Mouse (Mus musculus): Measurements from ENCODE around the gene Rbm14. TPM values are rescaled to one million over a fixed set of nuclear protein-coding genes. Genes with fewer than 3 reads are reported as not detected.

Gene Rbm14
- total RNA-seq (2014; rRNA removed; ENCODE audit: low replicate concordance) = 25.3 and 28.1 TPM in 2 replicates
- 21.2 and 24.9 TPM in 2 replicates for polyA plus RNA-seq (2015; fragmentation: Nextera tagmentation; extraction: Ambion mirVana)

- WGBS = under 1% methylated on average over 83 of the region's 83 CpGs
- ATAC-seq (ENCODE audit: insufficient read depth, low read depth) = peak; percentile 98
- peak; percentile 99 for DNase-seq (ENCODE audit: low spot score)
- peak within 1 kb of the TSS; percentile 70 for H3K9ac ChIP-seq (replicated peaks; ENCODE audit: low read depth, low read length)
- H3K27me3 ChIP-seq (ENCODE audit: control insufficient read depth, insufficient read depth, low read length) = no peaks in the 10 kb centered on the region
- TF ChIP-seq EP300 (IDR thresholded peaks at IDR 0.05; ENCODE audit: low read depth) (peak; percentile 24; the same call in 1 of the 2 replicates), CTCF (IDR thresholded peaks at IDR 0.05; ENCODE audit: low read depth) (no peak)
- H3K36me3 ChIP-seq (replicated peaks; ENCODE audit: control insufficient read depth, insufficient read depth, low read length) = no peaks in the 10 kb centered on the region
- H3K4me3 ChIP-seq (ENCODE audit: low read depth, low read length) = peak within 1 kb of the TSS; percentile 77
- peak within 1 kb of the TSS; percentile 99 for H3K4me2 ChIP-seq (ENCODE audit: low read depth, low read length)
- no peaks in the 10 kb centered on the region for H3K9me3 ChIP-seq (replicated peaks; ENCODE audit: control insufficient read depth, low read length)
- H3K27ac ChIP-seq (ENCODE audit: low read depth) = peak within 1 kb of the TSS; percentile 93
- peaks cover 18% of the 10 kb centered on the region; the same call in 1 of the 2 replicates for H3K4me1 ChIP-seq (ENCODE audit: control insufficient read depth, insufficient read depth)
Measured at GRCm38 (mm10) chr19:4811063-4811908, at the start of gene Rbm14, which contains the start of gene Gm21992. Gene Rbm14, minus strand, starts transcription at chr19:4811634. Gene Gm21992, minus strand, starts transcription at chr19:4811612.

- ATAC-seq (ENCODE audit: insufficient read depth, low read depth) = no peak
- WGBS = 33% methylated on average over 6 of the region's 6 CpGs
- TF ChIP-seq EP300 (IDR thresholded peaks at IDR 0.05; ENCODE audit: low read depth) (no peak), CTCF (IDR thresholded peaks at IDR 0.05; ENCODE audit: low read depth) (no peak)
Measured at GRCm38 (mm10) chr19:4859081-4859480, 47.6 kb upstream of the Rbm14 start.

GRCm38 (mm10) chr19:4855951-4856350 lies 44.5 kb upstream of the Rbm14 start:
- Histone ChIP-seq H3K4me3 (ENCODE audit: low read depth, low read length) (peak overlapping the region; percentile 56; the same call in 1 of the 2 replicates), H3K27me3 (ENCODE audit: control insufficient read depth, insufficient read depth, low read length) (no peaks in the 10 kb centered on the region), H3K27ac (ENCODE audit: low read depth) (no peak overlapping the region), H3K4me2 (ENCODE audit: low read depth, low read length) (peak overlapping the region; percentile 95), H3K4me1 (ENCODE audit: control insufficient read depth, insufficient read depth) (0 out of 2 replicates have a peak, but pooled peaks cover 6% of the 10 kb centered on the region), H3K9ac (replicated peaks; ENCODE audit: low read depth, low read length) (no peak overlapping the region), H3K36me3 (replicated peaks; ENCODE audit: control insufficient read depth, insufficient read depth, low read length) (no peaks in the 10 kb centered on the region; the same call in 1 of the 2 replicates), H3K9me3 (replicated peaks; ENCODE audit: control insufficient read depth, low read length) (no peaks in the 10 kb centered on the region)
- no peak for DNase-seq (ENCODE audit: low spot score)
- no peak for ATAC-seq (ENCODE audit: insufficient read depth, low read depth)
- TF ChIP-seq CTCF (IDR thresholded peaks at IDR 0.05; ENCODE audit: low read depth) (no peak), EP300 (IDR thresholded peaks at IDR 0.05; ENCODE audit: low read depth) (no peak)
- WGBS = 80% methylated on average over 4 of the region's 4 CpGs

More at GRCm38 (mm10) chr19:4859081-4859480, 47.6 kb upstream of the Rbm14 start:
- Histone ChIP-seq H3K4me2 (ENCODE audit: low read depth, low read length) (no peak overlapping the region), H3K4me3 (ENCODE audit: low read depth, low read length) (no peak overlapping the region), H3K9me3 (replicated peaks; ENCODE audit: control insufficient read depth, low read length) (no peaks in the 10 kb centered on the region), H3K36me3 (replicated peaks; ENCODE audit: control insufficient read depth, insufficient read depth, low read length) (peaks cover 4% of the 10 kb centered on the region; the same call in 1 of the 2 replicates), H3K9ac (replicated peaks; ENCODE audit: low read depth, low read length) (no peak overlapping the region), H3K27ac (ENCODE audit: low read depth) (no peak overlapping the region), H3K27me3 (ENCODE audit: control insufficient read depth, insufficient read depth, low read length) (no peaks in the 10 kb centered on the region), H3K4me1 (ENCODE audit: control insufficient read depth, insufficient read depth) (0 out of 2 replicates have a peak, but pooled peaks cover 6% of the 10 kb centered on the region)
- DNase-seq (ENCODE audit: low spot score) = no peak

- Histone ChIP-seq H3K9ac (replicated peaks; ENCODE audit: low read depth, low read length) (peak overlapping the region; percentile 56), H3K9me3 (replicated peaks; ENCODE audit: control insufficient read depth, low read length) (no peaks in the 10 kb centered on the region), H3K4me3 (ENCODE audit: low read depth, low read length) (peak overlapping the region; percentile 56), H3K36me3 (replicated peaks; ENCODE audit: control insufficient read depth, insufficient read depth, low read length) (no peaks in the 10 kb centered on the region; the same call in 1 of the 2 replicates), H3K4me1 (ENCODE audit: control insufficient read depth, insufficient read depth) (0 out of 2 replicates have a peak, but pooled peaks cover 6% of the 10 kb centered on the region), H3K4me2 (ENCODE audit: low read depth, low read length) (peak overlapping the region; percentile 95), H3K27me3 (ENCODE audit: control insufficient read depth, insufficient read depth, low read length) (no peaks in the 10 kb centered on the region), H3K27ac (ENCODE audit: low read depth) (peak overlapping the region; percentile 56; the same call in 1 of the 2 replicates)
- no peak; the same call in 1 of the 2 replicates for ATAC-seq (ENCODE audit: insufficient read depth, low read depth)
- TF ChIP-seq EP300 (IDR thresholded peaks at IDR 0.05; ENCODE audit: low read depth) (no peak), CTCF (IDR thresholded peaks at IDR 0.05; ENCODE audit: low read depth) (no peak)
- WGBS = 2% methylated on average over 14 of the region's 14 CpGs
- no peak for DNase-seq (ENCODE audit: low spot score)
Measured at GRCm38 (mm10) chr19:4855470-4855820, 44.0 kb upstream of the Rbm14 start.

- H3K4me2 ChIP-seq (ENCODE audit: low read depth, low read length) = peak within 1 kb of the TSS; percentile 95
- no peaks in the 10 kb centered on the region for H3K9me3 ChIP-seq (replicated peaks; ENCODE audit: control insufficient read depth, low read length)
- WGBS = 3% methylated on average over 45 of the region's 45 CpGs
Measured at GRCm38 (mm10) chr19:4854552-4855469, 43.4 kb upstream of the Rbm14 start, which contains the start of gene Ctsf. Gene Ctsf, plus strand, starts transcription at chr19:4855130.

More at GRCm38 (mm10) chr19:4854552-4855469, 43.4 kb upstream of the Rbm14 start, which contains the start of gene Ctsf:
- Histone ChIP-seq H3K9ac (replicated peaks; ENCODE audit: low read depth, low read length) (peak within 1 kb of the TSS; percentile 56), H3K27me3 (ENCODE audit: control insufficient read depth, insufficient read depth, low read length) (no peaks in the 10 kb centered on the region), H3K4me3 (ENCODE audit: low read depth, low read length) (peak within 1 kb of the TSS; percentile 56), H3K27ac (ENCODE audit: low read depth) (peak within 1 kb of the TSS; percentile 56; the same call in 1 of the 2 replicates), H3K4me1 (ENCODE audit: control insufficient read depth, insufficient read depth) (0 out of 2 replicates have a peak, but pooled peaks cover 6% of the 10 kb centered on the region), H3K36me3 (replicated peaks; ENCODE audit: control insufficient read depth, insufficient read depth, low read length) (no peaks in the 10 kb centered on the region)
- TF ChIP-seq CTCF (IDR thresholded peaks at IDR 0.05; ENCODE audit: low read depth) = no peak
- TF ChIP-seq EP300 (IDR thresholded peaks at IDR 0.05; ENCODE audit: low read depth) = no peak
- ATAC-seq (ENCODE audit: insufficient read depth, low read depth) (peak; percentile 92), DNase-seq (ENCODE audit: low spot score) (peak; percentile 79)

Measured in heart, postnatal 0 days (tissue).